Mouse (Mus musculus) bone marrow, adult 2 months (tissue): ENCODE results near the gene Tmem208. TPM values are rescaled to one million over a fixed set of nuclear protein-coding genes. Genes with fewer than 3 reads are reported as not detected.

Experiments used
- H3K27ac ChIP-seq: fragments of 200-500 bp; 2 replicates; pipeline ENCODE4 v1.5.1; 2012; ENCODE audit warnings: low read depth, mild to moderate bottlenecking, control low read depth, inconsistent platforms, low read length; ENCODE audit not compliant: control insufficient read depth, poor library complexity, insufficient read depth
- H3K4me1 ChIP-seq: fragments of 200-500 bp; 2 replicates; pipeline ENCODE4 v1.6.1; 2011; ENCODE audit warnings: low read length; ENCODE audit not compliant: control insufficient read depth, insufficient read depth
- H3K4me3 ChIP-seq: fragments of 200-500 bp; replicated peaks from 2 replicates; pipeline ENCODE3; 2011; ENCODE audit warnings: mild to moderate bottlenecking, low read depth, low read length, control low read depth; ENCODE audit not compliant: control insufficient read depth
- CTCF ChIP-seq: fragments of 200-500 bp; IDR thresholded peaks from 2 replicates; pipeline ENCODE4 v1.5.1; 2011; ENCODE audit warnings: low read length, control low read depth; ENCODE audit not compliant: control insufficient read depth, insufficient read depth
- POLR2A ChIP-seq: fragments of 200-500 bp; IDR thresholded peaks from 2 replicates; pipeline ENCODE4 v1.6.1; 2011; ENCODE audit warnings: low read depth, mild to moderate bottlenecking, control low read depth, low read length, borderline replicate concordance; ENCODE audit not compliant: control insufficient read depth
- WGBS: fragments of 180-500 bp; shearing (Covaris S2); methylation state at CpG from one replicate; pipeline ENCODE4 v1.1.7; 2018; 5-methylcytosine and 5-hydroxymethylcytosine counted together
- polyA plus RNA-seq: library from polyadenylated mRNA; stranded (reverse); fragments of >200 nt; gene quantifications from 2 replicates; pipeline ENCODE4 v1.2.4, GENCODE M21; 2011; ENCODE audit warnings: low replicate concordance; ENCODE audit not compliant: missing spikeins, insufficient read depth, insufficient read length

Tmem208 gene
- polyA plus RNA-seq, 1 experiment, result 140 TPM

DNA sequence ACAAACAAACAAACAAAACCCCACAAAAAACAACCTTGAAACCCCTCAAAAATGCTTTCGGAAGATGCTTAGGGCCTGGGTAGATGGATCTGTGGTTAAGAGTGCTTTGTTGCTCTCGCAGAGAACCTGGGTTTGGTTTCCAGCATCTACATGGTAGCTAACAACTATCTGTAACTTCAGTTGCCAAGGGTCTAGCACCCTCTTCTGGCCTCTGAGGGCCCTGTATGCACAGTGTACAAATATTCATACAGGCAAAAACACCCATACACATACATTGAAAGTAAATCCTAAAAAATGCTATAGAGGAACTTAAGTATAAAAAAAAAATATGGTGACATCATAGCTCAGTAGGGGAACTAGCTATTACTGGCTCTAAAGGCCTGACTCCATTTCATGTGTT lies 57.9 kb downstream of the Tmem208 start:
- Histone ChIP-seq H3K4me1 (no peaks in the 10 kb centered on the region), H3K4me3 (no peak overlapping the region), H3K27ac (no peak overlapping the region)
- WGBS, result 88% methylated on average over 2 of the region's 2 CpGs
- TF ChIP-seq CTCF, result no peak
- TF ChIP-seq POLR2A, result no peak

Other genes with a start within 250 kb of the Tmem208 start
- gene Ces3b, start 242.6 kb upstream of the Tmem208 start, polyA plus RNA-seq, result 0.95 and 1.3 TPM in 2 replicates
- gene Ces4a, start 194.6 kb upstream of the Tmem208 start, polyA plus RNA-seq, result not detected in 2 replicates
- gene Cbfb, start 155.7 kb upstream of the Tmem208 start, polyA plus RNA-seq, result 9.7 and 36.4 TPM in 2 replicates
- gene D230025D16Rik, start 101.2 kb upstream of the Tmem208 start, polyA plus RNA-seq, result 5.0 and 17.2 TPM in 2 replicates
- gene B3gnt9, start 71.2 kb upstream of the Tmem208 start, polyA plus RNA-seq, result 0.82 TPM in 1 of 2 replicates, not detected in the other
- 11.3 and 12.0 TPM in 2 replicates for gene Tradd, start 61.7 kb upstream of the Tmem208 start, polyA plus RNA-seq
- 0.50 and 3.7 TPM in 2 replicates for gene Fbxl8, start 61.7 kb upstream of the Tmem208 start, polyA plus RNA-seq
- gene Hsf4, start 56.6 kb upstream of the Tmem208 start, polyA plus RNA-seq, result 0.95 TPM in 1 of 2 replicates, not detected in the other
- gene Nol3, start 50.2 kb upstream of the Tmem208 start, polyA plus RNA-seq, result 0.70 TPM in 1 of 2 replicates, not detected in the other
- gene 4931428F04Rik, start 36.5 kb upstream of the Tmem208 start, polyA plus RNA-seq, result 1.5 and 2.2 TPM in 2 replicates
- gene Exoc3l, start 30.3 kb upstream of the Tmem208 start, polyA plus RNA-seq, result 5.7 and 10.4 TPM in 2 replicates
- 108 and 115 TPM in 2 replicates for gene E2f4, start 28.7 kb upstream of the Tmem208 start, polyA plus RNA-seq
- 8.2 and 11.5 TPM in 2 replicates for gene Elmo3, start 20.8 kb upstream of the Tmem208 start, polyA plus RNA-seq
- gene Lrrc29, start 76 bp upstream of the Tmem208 start, polyA plus RNA-seq, result 7.8 and 19.9 TPM in 2 replicates
- gene Fhod1, start 21.6 kb downstream of the Tmem208 start, polyA plus RNA-seq, result 24.6 and 66.3 TPM in 2 replicates
- 3.7 and 7.8 TPM in 2 replicates for gene Slc9a5, start 22.5 kb downstream of the Tmem208 start, polyA plus RNA-seq
- not detected in 2 replicates for gene Plekhg4, start 46.9 kb downstream of the Tmem208 start, polyA plus RNA-seq
- gene Kctd19, start 87.1 kb downstream of the Tmem208 start, polyA plus RNA-seq, result not detected in 2 replicates
- gene Lrrc36, start 87.2 kb downstream of the Tmem208 start, polyA plus RNA-seq, result 1.1 and 3.0 TPM in 2 replicates
- 3.3 and 3.5 TPM in 2 replicates for gene Tppp3, start 145.2 kb downstream of the Tmem208 start, polyA plus RNA-seq
- gene Zdhhc1, start 170.5 kb downstream of the Tmem208 start, polyA plus RNA-seq, result 7.3 and 10.1 TPM in 2 replicates
- gene Hsd11b2, start 192.4 kb downstream of the Tmem208 start, polyA plus RNA-seq, result 0.82 TPM in 1 of 2 replicates, not detected in the other
- 37.5 and 58.3 TPM in 2 replicates for gene Atp6v0d1, start 239.7 kb downstream of the Tmem208 start, polyA plus RNA-seq